Mouse (Mus musculus): ENCODE results near the gene Dynlrb2.

Dynlrb2 gene

GRCm38 (mm10) chr8:116504477-116505120, at the start of gene Dynlrb2:
Dynlrb2 (plus strand) TSS chr8:116504974.
- in situ Hi-C loops (cut with MboI, MseI) = no loop called here

GRCm38 (mm10) chr8:116458569-116458968, 46.2 kb upstream of the Dynlrb2 start:
- in situ Hi-C loops (cut with MboI, MseI) = no loop called here

DNA sequence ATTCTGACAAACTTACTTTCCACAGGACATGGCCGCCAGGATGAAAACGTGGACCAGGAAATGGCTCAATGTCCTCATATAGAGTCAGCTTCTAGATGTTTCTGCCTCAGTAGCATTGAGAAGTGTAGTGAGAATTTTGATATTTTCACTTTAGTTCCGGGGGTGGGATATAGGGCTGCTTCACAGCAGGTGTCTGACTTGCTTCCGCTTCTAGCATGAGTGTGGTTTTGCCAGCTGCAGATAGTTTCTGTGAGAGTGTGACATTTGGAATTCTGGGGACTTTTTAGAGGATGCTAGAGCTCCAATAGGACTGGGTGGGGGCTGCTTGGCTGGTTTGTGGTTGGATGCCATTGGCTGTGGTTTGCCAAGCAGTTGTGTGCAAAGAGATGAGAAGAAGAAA, 43.3 kb upstream of the Dynlrb2 start:
- in situ Hi-C loops (cut with MboI, MseI) = no loop called here

- in situ Hi-C loops (cut with MboI, MseI) = no loop called here
Measured at GRCm38 (mm10) chr8:116466586-116466985, 38.2 kb upstream of the Dynlrb2 start.

DNA sequence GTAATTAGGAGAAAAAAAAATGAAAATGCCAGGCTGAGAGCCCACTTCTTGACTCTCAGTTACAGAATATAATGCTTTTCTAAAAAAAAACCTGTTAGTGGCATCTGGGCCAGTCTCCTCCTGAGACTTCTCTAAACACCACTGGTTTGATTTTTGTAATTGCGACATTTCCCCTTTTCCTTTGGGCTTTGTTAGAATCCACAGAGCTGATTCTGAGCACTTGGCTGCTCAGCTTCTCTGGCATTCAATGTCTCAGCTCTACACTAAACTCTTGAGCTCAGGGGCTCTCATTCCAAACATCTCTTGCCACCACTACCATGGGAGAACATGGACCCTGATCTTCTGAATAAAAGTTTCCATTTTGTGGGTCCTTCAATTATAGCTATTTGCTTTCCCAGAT, 37.7 kb upstream of the Dynlrb2 start:
- in situ Hi-C loops (cut with MboI, MseI) = no loop called here

DNA sequence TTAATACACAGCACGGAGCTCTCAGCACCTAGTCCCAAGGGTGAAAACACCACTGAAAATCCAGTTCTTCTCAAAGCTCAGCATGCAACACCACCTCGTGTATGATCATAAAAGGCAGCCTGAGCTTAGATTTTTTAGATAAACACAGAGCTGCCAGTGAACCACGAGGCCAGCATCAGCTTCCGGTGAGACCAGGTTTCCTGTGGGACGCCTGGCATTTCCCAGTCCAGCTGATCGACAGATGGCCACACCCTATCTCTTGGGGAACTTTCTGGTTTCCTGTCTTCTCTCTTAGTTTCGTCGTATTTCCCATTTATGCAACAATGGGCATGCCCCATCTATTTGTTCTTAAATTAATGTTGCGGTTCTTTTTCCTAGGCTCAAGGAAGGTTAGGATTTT, 26.8 kb upstream of the Dynlrb2 start:
- in situ Hi-C loops (cut with MboI, MseI) = no loop called here

DNA sequence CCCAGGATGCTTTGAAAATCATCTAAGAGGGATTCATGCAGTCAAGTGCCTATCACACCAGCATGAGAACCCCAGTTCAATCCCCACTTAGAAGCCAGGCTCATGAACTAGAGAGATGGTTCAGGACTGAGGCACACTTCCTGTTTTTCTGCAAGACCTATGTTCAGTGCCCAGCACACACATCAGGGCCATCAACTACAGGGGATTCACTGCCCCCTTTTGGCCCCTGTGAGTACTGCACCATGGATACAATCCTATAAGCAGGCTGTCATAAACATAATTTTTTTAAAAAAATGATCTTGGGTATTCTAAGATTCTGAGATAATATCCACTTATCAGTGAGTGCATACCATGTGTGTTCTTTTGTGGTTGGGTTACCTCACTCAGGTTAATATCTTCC, 26.1 kb upstream of the Dynlrb2 start:
- in situ Hi-C loops (cut with MboI, MseI) = no loop called here

DNA sequence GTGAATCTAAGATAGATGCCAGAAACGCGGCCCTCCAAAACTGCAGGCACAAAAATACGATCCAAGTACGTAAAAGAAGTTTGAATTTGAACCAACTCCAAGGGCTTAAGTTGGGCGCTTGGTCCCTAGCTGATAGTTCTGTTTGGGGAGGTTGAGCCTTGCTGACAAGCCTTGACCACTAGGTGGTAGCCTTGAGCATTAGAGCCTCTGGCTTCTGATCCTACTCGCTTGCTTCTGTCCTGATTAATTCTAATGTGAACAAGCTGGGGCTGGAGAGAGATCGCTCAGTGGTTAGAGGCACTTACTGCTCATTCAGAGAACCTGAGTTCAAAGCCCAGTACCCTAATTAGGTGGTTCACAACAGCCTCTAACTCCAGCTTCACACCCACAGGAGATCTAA, 23.9 kb upstream of the Dynlrb2 start:
- in situ Hi-C loops (cut with MboI, MseI) = loop anchor here (10.0 kb wide), 1 partner anchor 264 kb away; no protein-coding TSS in a partner anchor

DNA sequence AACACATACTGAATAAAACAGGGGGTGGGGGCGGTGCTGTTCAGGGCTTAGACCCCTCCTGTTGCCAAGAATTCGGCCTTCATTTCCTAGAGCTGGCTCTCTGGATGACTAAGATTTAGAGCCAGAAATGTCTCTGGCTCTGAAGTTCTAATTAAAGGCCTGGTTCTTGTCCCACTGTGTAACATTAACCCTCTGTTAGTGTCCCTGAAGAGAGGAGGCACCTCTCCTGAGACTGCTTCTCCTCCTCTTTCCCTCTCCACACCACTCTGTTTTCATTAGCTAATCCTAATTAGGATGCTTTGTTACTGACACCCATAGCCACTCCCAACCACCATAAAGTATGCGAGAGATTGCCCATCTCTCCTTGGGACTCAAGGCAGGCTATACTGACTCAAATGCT, 22.0 kb upstream of the Dynlrb2 start:
- in situ Hi-C loops (cut with MboI, MseI) = loop anchor here (10.0 kb wide), 1 partner anchor 262 kb away; no protein-coding TSS in a partner anchor

DNA sequence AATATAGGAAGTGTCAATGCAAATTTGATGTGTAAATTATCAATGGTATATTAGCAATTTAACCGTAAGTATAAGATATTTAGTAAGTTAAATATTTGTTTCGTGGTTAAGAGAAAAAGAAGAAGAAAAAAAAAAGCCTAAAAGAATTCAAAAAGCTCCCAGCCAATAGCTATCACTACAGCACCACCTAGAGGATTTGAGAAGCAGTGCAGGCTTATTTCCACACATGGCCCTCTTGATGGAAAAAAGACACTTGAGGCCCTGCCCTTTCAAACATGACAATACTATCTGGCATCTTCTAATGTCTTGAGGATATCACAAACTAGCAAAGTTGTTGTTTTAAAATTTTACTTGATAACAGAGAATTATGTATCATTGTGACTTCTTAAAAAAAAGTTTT, 20.7 kb upstream of the Dynlrb2 start:
- in situ Hi-C loops (cut with MboI, MseI) = loop anchor here (10.0 kb wide), 1 partner anchor 261 kb away; no protein-coding TSS in a partner anchor

- in situ Hi-C loops (cut with MboI, MseI) = loop anchor here (10.0 kb wide), 1 partner anchor 256 kb away; no protein-coding TSS in a partner anchor
Measured at GRCm38 (mm10) chr8:116488546-116488945, 16.2 kb upstream of the Dynlrb2 start.

DNA sequence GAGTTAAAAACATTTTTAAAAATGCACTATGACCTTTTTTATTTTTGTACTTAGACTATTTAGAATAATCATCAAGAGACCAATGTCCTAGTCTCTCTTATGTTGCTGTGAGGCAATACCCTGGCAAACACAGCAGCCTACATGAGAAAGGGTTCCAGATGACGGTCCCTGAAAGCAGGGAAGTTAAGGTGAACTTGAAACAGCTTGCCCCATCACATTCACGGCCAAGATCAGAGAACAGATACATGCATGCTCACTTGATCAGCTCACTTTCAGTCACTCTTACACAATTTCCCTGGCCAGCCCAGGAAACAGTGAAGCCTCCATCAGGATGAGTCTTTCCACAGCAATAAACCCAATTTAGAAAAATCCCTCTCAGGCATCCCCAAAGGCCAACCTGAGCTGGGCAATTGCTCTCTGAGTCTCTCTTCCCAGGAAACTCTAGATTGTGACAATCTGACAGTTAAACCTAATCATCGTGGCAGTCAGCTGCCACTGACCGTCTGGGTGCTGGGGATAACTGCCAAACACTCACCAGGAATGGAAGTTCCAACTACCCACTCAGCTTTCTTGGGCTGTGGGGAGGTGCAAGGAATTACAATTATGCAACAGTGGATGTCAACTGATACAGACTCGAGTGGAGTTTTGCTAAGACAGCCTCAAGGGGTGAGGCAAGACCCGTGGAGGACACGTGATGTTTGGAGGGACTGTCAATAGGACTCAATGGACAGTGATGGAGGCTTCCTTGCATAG, 4.5 kb upstream of the Dynlrb2 start:
- in situ Hi-C loops (cut with MboI, MseI) = no loop called here

GRCm38 (mm10) chr8:116508721-116509120, 3.9 kb downstream of the Dynlrb2 start:
- in situ Hi-C loops (cut with MboI, MseI) = no loop called here

DNA sequence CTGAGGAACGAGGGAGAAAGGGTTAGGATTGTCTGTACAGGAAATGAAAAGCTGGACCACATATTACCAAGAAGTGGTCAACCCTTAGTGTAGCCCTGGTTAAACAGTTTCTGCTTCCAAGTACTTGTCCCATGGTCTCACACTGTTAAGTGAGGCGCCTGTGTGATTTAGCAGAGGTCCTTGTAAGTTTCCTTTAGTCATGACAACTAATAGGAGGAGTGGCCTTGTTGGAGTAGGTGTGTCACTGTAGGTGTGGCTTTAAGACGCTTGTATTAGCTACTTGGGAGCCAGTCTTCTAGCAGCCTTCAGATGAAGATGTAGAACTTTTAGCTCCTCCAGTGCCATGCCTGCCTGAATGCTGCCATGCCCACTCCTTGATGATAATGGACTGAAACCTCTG, 4.5 kb downstream of the Dynlrb2 start:
- in situ Hi-C loops (cut with MboI, MseI) = no loop called here

DNA sequence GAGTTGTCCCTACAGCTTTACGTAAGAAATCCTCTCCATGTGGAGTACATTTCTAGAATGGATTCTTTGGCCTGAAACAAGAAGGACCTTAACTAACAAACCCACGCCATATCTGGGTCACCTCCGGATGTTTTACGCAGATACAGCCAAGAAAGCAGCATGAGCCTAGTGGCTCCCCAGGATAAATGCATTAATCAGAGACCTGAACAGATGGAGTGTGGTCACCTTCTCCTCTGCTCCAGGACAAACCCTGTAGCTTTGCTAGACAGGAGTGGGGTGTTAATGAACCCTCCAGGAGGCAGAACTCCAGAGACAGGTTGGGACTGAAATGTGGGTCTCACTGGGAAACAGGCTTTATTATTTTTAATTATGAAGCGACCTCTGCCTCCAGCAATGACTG, 14.9 kb downstream of the Dynlrb2 start:
- in situ Hi-C loops (cut with MboI, MseI) = no loop called here

DNA sequence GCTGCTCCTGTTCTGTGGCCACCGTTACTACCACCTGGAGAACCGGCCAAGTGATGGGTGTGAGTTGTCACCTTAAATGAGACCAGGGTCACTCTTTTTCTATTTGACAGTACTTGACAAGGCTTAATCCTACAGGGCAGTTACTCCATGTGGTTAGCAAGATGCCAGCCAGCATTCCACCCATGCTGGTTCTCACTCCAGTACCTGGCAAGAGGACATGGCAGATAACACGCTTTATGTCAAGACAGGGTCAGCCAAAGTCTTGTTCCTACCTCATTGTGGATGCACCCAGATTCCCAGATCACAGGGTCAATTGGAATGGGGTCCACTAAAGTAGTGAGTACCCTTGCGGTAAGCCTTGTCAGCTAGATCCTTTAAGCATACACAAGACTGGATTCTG, 16.4 kb downstream of the Dynlrb2 start:
- in situ Hi-C loops (cut with MboI, MseI) = no loop called here

DNA sequence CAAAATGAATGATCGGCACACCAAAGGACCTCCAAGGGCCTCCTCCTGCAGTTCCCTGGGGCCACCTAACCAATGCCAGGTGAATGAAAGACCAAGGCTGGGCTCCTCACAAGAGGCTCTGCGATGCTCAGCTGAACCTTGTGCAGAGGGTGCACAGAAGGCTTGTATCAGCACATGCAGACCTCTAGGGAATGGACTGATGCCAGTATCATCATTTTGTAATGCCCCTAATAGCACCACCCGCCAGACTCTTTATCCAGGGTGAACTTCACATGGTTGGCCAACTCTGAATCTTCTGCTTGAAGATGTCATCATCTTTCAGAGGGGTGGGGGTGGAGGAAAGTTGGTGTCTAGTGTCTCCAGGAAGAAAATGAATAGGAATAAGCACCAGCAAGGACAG, 16.9 kb downstream of the Dynlrb2 start:
- in situ Hi-C loops (cut with MboI, MseI) = no loop called here

DNA sequence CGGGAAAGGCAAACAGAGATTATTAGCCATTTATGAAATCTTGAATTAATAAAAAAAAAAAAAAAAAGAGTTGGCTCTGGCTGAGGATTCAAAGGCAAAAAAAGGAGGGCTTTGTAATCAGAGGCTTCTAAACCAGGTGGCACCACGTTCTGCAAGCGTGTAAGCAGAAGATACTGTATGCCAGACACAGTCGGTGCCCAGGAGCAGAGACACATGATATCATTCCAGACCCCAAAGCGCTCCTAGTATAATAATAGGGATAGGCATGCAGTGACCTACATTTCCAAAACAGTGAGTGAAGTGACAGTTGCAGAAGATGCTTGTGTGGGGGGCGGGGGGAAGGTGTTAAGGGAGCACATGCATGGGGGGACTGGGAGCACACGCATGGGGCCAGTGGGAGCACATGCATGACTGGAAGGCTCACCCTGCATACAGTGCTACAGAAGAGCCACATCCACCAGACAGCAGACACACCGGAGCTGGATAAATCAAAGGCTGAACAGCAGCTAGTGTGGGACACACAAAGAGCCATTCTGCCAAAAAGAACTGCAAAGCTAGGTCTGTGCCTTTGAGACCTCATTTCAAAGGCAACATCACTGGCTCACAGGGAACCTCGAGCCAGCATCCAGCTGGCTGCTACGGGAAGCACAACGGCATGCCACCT, 17.5 kb downstream of the Dynlrb2 start:
- in situ Hi-C loops (cut with MboI, MseI) = no loop called here

DNA sequence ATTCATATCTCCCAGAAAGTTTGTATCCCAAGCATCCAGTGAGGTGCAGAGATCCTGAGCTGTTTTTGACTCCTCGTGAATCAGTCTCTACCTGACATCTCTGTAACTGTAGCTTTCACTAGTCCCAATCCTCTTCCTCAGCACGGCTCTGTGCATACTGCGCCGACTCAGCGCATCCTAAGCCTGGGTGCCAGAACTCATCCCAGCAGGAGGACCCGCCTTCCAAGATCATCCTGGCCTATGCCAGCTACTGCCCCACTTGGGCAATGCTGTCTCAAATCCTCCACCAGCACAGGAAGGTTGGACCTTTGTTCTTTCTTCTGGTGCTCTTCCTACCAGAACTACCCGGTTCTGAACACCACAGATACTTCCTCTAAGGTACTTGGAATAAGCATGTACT, 20.1 kb downstream of the Dynlrb2 start:
- in situ Hi-C loops (cut with MboI, MseI) = no loop called here

- in situ Hi-C loops (cut with MboI, MseI) = no loop called here
Measured at GRCm38 (mm10) chr8:116528736-116529135, 24.0 kb downstream of the Dynlrb2 start.

DNA sequence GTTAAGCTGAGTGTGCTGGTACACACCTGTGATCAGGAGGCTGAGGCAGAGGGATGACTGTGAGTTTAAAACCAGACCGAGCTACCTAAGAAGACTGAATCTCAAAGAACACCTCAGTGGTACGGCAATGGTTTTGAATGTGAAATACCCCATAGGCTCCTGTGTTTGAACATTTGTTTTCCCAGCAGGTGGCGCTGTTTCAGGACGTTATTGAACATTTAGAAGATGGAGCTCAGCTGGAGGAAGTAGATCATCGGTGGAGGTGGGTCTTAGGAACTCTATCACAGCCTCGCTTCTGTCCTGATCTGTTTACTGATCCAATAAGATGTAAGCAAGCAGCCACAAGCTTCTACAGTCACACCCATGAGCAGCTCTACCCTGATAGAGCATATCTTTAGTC, 28.3 kb downstream of the Dynlrb2 start:
- in situ Hi-C loops (cut with MboI, MseI) = no loop called here

GRCm38 (mm10) chr8:116536786-116537185, 32.0 kb downstream of the Dynlrb2 start:
- in situ Hi-C loops (cut with MboI, MseI) = no loop called here

DNA sequence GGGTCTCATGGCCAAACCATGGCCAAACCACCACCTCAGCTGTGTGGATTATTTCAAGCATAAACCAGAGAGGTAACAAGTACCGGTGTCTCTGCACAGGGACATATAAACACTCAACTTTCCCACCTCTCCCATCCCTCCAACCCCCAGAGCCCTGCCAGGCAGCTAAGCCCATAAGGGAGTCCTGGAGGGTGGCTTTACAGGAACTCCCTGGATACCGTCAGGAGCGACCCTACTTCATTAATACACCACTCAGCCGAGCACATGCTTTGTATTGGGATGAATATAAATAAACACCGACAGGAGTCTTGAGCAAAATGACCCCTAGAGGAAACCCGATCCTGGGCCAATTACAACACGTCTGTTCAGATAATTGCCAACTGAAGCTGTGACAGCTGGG, 34.0 kb downstream of the Dynlrb2 start:
- in situ Hi-C loops (cut with MboI, MseI) = no loop called here

All from regulatory T cell (primary cell).